Mouse (Mus musculus) cerebellum, adult 2 months (tissue): ENCODE measurements at regions not wholly inside any gene's neighbourhood (a gene's known extent, or its start where the extent isn't known, plus 50 kb on each side); places are given as distances from the start of the nearest gene placed in this dataset.

Experiments
- CTCF ChIP-seq: fragments of 200-500 bp; IDR thresholded peaks from 2 replicates; pipeline ENCODE4 v1.5.1; 2011; ENCODE audit warnings: low read depth, mild to moderate bottlenecking, control low read depth, low read length, moderate library complexity, borderline replicate concordance; ENCODE audit not compliant: insufficient read depth
- POLR2A ChIP-seq: fragments of 200-500 bp; IDR thresholded peaks from 2 replicates; pipeline ENCODE4 v1.6.1; 2011; ENCODE audit warnings: low read length, control low read depth, borderline replicate concordance; ENCODE audit not compliant: insufficient read depth

DNA sequence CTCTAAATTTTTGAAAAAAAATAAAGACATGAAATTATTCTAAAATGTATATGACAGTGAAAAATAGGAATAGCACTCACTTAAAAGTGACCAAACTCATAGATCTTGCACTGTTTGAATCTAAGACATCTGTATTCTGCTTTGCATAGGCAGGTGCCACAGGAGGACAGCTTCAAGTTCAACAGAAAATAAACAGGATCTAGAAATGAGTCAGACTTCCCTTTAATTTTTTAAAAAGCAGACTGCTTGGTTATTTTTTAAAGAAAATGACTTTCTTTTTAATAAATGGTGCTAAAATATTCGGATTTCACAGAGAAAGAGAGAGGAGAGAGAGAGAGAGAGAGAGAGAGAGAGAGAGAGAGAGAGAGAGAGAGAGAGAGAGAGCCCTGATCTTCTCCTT lies 123.8 kb upstream of the Myt1l start:
- TF ChIP-seq POLR2A: no peak
- no peak for TF ChIP-seq CTCF
